Mouse (Mus musculus): ENCODE results near the gene Cpe.

- TF ChIP-seq CTCF (IDR thresholded peaks at IDR 0.05; ENCODE audit: low read depth): no peak
- no peak for TF ChIP-seq EP300 (IDR thresholded peaks at IDR 0.05; ENCODE audit: low read depth)
These were observed 81.5 kb downstream of the Cpe start for GRCm38 (mm10) chr8:64611210-64611974.

Measured in liver, embryonic 14.5 days (tissue).